Mouse (Mus musculus) testis, adult 2 months (tissue): ENCODE results near the gene S1pr2.
A peak's percentile ranks its signal among the peaks of the same experiment; 100 is the strongest.

Experiments
- CTCF ChIP-seq: fragments of 200-500 bp; IDR thresholded peaks from 2 replicates; pipeline ENCODE4 v1.5.1; 2012; ENCODE audit warnings: low read depth, mild to moderate bottlenecking, inconsistent platforms, low read length, moderate library complexity; ENCODE audit not compliant: control insufficient read depth, insufficient read depth, insufficient replicate concordance
- POLR2A ChIP-seq: fragments of 200-500 bp; IDR thresholded peaks from 2 replicates; pipeline ENCODE4 v1.6.1; 2012; ENCODE audit warnings: low read depth, mild to moderate bottlenecking, inconsistent platforms, low read length, moderate library complexity; ENCODE audit not compliant: control insufficient read depth

DNA sequence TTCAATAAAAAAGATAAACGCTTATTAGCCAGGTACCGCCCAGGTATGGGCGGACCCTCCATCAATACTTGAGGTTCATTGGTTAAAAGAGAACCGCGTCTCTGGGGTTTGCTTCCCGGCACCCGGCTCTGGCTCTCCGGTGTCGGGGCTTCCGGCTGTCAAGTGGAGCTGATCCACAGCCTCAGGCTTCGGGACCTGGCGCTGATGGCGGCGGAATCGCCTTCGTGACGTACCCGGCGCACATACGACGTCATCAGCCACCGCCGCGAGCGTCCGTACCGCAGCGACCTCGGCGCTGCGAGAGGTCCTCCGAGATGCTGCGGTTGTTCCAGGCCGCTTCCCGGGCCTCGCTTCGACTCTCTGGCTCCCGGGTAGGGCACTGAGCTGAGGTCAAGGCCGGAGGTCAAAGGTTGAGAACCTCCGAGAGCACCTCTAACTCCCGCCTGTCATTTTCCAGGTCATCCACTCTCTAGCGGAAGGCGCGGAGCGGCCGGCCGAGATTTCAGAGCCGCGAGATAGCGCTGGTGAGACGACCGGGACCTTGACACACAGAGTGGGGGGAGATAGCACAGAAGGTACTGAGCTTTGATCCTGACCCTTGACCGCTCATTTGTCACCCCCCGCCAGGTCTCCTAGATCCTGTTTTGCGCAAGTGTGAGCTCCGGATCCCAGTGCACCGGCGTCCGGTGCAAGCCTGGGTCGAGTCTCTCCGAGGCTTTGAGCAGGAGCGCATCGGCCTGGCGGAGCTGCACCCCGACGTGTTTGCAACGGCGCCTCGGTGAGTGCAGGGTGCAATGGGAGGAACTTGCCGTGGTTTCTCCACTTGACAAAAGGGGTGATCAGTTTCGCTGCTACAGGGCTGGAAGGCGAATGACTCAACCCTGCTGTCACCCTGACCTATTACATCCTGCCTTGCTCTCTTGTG is 26.3 kb upstream of the S1pr2 start, which contains the start of gene Mrpl4:
- TF ChIP-seq POLR2A (peak; percentile 91), CTCF (no peak)
